Mouse (Mus musculus) MEL-GATA-1-ER (cell line): ENCODE data around the gene Col13a1.

Source experiments
- DNase-seq: peaks from one replicate; pipeline ENCODE4 v3.0.0-alpha.2; 2012; ENCODE audit warnings: low read depth; ENCODE audit errors: extremely low read depth

Gene Col13a1

DNA sequence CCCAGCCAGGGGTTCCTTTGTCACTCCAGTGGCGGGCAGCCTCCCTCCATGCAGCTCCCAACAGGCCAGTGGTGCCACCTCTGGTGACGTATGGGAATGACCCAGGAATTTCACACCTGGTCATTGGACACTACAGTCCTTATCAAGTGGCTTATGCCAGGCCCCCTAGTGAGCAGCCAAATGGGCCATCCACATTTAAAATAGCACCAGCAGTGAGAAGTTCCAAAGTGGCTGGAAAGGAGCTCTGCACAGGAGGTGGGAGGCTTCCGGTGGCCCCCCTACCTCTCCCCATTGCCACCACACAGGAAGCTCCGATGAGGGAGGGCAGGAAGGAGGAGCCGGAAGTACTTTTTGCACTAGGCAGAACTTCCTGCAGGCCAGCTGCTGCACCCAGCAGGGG is 72.7 kb downstream of the Col13a1 start:
- no peak for DNase-seq

DNA sequence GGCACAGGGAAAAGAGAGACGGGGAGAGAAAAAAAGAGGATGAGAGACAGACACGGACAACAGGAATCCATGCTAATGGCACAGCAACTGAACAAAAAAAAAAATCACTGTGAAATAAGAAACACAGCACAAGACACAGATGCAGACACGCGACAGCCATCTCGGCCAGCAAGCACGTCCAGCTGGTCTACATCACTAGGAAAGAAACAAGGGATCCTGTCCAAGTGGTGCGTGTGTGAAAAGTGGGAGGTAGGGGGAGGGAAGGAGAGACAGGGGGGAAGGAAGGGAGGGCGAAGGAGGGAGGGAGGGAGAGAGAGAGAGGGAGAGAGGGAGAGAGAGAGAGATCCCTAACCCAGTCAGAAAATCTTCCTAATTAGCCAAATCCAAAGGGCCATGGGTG is 73.6 kb downstream of the Col13a1 start:
- no peak for DNase-seq

DNA sequence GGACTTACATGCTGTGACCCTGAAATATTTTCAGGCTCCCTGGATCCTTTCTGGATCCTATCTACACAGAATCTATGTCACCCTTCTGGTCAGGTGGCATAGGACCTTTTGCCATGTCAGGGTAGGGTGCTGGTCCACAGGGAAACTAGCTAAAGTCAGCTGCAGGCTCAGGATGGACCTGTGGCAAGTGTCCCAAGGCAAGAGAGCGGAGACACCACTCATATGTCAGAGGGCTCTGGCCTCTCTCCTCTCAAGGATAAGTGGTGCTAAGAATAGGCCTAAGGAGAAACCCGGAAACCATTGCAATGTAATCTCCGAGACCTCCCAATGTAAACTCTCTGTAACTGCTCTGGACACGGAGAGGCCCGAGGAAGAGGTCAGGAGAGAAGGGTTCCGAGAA is 80.8 kb downstream of the Col13a1 start:
- no peak for DNase-seq

DNA sequence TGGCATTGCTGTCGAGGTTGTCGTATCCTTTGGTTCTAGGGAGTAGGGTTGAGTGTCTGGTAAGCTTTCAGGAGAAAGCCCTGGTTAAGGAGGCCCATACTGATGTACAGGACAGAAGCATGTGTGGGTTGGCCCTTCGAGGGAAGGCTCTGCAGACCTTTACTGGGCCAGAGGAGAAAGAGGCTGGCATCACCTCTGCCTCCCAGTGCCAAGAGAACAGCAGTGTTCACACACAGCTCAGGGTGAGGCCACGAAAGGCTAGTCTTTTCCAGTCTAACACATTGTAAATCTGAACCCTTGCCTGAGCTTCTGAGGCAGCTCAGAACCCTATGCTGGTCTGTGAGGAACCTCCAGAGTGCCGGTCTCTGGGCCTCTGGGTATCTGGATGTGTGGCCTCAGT is 84.3 kb downstream of the Col13a1 start:
- no peak for DNase-seq

DNA sequence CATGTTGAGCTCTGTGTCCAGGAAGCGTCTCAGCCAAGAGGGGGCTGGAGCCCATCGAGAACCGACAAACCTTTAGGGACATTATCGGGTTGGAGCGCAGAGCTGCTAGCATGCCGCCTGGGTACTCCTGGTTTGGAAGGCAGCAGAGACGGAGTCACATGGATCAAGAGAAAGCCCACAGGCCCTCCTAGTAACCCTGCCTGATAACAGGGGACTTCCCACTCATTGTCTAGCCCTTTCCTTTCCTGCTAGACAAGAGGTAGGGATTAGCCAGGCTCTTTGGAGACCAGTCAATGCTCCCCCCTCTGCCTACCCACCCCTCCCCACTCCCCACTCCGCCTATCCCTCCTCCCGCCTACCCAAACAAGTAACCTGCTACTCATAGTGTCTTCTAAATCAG is 87.8 kb downstream of the Col13a1 start:
- no peak for DNase-seq

DNA sequence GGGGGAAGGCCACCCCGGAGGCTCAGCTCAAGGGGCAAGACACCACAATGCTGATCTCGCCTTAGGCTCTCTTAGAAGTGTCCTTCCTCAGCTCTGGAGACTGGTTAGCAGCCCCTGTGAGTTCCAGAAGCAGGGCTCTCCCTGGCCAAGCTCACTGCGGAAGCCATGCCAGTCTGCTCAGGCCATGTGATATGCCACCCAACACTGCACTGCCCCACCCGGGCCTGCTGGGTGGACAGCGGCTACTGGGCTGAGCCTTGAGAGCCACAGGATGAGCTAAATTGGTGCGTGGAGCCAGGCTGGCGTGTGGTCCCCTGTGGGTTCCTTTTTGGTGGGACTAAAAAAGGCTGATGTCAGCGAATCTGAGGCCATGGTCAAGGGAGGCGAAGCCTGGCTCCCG is 88.6 kb downstream of the Col13a1 start:
- no peak for DNase-seq

DNA sequence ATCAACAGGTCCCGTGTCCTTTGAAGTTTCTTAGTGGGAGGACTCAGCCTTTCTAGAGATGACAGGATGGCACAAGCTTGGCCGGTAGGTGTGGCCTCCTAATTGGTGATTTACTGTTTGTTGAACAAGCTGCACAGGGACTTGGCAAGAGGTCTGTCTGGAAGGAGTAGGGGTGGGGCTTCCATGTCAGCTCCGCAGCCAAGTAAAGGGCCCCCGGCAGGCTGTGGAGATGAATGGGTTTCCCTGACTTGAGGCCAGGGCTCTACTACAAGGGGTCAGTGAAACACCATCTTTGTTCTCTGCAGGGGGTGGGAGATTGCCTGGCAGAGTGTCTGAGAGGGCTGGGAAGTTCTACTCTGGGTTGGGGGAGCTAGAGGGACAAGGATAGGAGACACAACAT is 99.5 kb downstream of the Col13a1 start:
- DNase-seq: no peak

DNA sequence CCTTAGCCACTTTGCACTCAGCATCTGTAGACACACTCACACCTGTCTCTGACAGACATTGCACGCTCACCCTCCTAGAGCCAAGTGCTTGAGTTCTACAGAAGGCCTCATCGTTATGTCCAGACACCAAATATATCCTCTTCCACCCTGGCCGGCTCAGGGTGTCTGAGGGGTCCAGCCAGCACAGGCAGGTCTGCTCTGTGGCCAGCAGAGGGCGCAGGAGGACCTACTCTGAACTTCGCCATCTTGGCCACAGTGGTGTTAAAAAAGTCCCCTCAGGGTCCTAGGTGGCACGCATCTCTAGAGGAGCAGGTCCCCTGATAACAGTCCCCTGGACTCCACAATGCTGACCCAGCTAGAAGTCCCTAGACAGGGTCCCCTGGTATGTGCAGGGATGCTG is 101.1 kb downstream of the Col13a1 start:
- no peak for DNase-seq

DNA sequence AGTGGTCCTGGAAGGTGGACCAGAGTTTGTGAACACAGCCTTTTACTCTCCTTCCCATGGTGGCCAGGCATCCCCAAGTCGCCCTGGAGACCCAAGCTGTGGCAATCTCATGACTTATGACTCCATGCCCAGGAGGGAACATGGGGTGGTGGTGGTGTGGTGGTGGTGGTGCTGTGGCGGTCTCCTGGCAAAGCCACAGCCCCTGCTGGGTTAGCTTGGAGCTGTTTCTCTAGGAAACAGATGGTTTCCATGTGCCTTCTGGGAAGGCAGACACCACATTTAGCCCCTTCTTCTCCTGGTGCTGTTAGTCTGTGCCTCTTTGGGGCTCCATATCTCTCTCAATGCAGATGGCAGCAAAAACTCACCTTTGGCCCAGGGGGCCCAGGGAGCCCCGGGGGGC is 109.1 kb downstream of the Col13a1 start:
- DNase-seq: no peak

DNA sequence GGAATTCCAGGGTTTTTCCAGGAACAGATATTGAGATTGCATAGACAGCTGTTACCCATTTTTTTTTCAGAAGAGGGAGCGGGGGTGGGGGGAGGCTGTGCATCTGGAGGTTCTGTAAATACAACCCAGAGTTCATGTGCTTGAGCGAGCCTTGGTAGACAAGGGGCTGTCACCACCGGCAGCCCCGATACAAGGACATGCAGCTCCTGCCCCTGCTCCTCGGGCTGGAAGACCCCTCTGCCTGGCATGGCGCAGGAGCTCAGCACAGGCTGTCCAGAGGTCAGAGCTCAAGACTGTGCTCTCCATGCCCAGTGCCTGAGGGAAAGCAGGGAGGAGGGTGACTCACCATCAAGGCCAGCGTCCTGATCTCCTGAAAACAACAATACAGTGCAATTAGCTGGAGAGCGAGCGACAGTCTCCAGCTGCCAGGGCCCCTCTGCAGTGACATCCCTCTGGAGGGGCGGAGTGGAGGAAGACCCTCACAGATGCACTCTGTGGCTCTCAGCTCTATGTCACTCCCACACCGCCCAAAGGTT is 112.8 kb downstream of the Col13a1 start:
- no peak for DNase-seq

DNA sequence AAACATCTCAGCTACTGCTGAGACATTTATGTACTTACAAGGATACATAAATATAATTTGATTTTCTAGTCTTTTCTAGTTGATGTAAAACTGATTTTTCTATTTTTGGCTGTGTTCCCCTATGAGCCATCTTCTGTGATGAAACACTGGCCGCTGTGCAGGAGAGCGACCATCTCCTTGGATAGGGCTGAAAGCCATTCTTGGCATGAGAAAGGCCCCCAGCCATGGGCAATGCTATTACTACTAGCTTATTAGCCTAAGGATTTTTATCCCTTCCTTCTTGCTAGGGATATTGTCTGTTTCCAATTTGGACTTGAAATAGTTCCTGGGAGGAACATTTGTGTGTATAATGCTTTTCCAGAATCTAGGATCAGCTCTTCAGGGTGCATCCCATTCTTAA is 119.5 kb downstream of the Col13a1 start:
- DNase-seq: no peak

DNA sequence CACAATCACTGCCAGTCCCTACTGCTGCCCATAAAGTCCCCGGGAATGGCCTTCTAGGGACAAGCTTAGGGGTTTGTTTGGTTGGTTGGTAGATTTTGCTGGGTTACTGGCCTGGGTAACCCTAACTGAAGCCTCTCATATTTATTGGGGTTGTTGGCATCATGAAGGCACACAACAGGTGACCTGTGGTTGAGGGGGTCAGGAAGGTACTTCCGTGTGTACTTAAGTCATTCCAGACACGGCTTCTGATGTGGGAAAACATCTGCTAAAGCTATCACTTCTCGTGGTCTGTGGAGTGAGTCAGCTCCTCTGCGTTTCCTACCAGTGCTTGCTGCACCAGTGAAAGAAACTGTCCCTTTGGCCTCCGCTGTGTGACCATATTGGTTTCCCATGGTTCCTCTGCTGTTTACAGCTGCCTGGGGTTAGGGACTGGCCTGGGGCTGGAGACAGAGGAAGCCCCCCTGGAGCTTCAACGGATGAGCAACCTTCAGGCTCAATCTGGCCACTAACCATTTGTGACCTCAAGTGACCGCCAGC is 123.7 kb downstream of the Col13a1 start:
- no peak for DNase-seq

DNA sequence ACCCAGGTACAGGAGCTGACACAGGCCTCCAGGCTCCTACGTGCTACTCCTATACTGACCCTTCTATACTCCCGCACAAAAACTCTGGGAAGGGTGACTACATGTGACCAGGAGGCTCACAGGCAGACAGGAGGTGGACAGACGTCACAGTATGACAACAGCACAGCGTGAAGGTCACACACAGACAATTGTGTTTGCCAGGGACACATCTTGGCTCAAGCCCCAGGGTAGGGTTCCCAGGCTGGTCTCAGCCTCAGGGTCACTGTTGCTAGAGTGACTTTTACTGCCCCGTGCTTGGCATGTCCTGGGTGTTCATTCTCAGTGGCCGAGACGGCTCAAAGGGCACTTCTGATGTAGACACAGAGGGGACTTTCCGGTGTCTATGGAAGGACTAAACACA is 126.1 kb downstream of the Col13a1 start:
- no peak for DNase-seq

DNA sequence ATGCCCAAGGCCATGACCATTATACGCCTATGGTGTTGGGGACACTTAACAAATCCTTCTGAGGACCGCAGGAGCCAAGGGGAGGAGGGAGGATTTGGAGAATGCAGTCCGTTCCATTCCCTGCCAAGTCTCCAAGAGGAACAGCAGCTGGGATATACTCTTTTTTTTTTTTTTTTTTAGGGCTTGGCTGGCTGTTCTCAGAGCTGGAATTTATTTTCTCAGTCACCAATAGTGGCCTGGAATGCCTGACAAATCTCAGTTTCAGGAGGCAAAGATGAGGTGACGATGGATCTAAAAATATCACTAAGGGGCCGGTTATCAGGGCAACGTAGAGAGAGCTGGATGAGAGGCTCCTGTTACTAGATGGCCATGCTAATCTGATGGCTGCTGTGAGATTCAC is 130.4 kb downstream of the Col13a1 start:
- DNase-seq: no peak

DNA sequence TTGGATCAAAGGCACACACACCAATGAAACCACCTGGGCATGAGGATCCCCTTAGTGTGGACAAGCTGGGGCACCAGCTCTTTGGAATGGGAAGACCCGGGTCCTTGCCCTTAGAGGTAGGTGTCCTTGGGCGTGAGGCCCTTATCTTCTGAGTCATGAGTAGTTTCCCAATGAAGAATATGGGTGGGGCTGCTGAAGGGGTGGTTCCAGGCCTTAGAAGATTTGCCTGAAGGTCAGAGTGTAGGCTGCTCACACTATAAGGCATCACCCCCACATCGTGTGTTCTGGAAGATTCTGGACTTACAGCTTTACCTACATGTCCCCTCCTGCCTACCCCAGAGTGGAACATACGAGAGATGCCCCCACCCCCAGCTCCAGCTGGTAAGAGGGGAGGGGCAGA is 133.4 kb downstream of the Col13a1 start:
- no peak for DNase-seq

DNA sequence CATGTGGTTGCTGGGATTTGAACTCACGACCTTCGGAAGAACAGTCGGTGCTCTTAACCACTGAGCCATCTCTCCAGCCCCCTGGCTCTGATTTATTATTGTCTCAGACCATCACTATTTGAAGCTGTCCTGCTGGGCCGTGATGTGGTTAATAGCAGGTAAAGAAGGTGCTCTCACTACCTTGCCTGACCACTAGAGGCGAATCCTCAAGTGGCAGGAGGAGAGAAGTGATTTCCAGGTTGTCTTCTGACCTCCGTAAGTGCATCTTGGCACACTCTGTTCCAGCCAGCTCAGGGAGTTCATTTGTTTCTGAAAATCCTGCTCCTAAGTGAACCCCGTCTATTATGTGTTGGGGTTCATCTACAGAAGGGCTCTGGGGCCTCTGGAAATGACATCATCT is 134.4 kb downstream of the Col13a1 start:
- no peak for DNase-seq

DNA sequence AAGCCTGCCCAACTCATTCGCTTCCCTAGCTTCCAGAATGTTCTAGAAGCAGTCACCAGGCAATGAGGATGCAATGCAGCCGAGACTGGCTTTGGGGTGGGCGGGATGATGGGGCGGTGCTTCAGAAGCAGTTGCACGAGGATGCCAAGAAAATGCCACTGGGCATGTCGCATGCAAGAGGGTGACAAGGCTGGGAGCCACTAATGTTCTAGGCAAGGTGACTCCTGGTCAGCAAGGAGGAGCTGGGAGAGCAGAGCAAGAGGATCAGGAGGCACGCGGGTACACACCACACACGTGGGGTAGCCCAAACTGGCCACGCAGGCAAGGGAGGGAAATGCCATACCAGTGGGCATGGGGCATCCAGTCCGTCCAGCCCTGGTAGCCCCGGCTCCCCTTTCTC is 136.6 kb downstream of the Col13a1 start:
- no peak for DNase-seq

DNA sequence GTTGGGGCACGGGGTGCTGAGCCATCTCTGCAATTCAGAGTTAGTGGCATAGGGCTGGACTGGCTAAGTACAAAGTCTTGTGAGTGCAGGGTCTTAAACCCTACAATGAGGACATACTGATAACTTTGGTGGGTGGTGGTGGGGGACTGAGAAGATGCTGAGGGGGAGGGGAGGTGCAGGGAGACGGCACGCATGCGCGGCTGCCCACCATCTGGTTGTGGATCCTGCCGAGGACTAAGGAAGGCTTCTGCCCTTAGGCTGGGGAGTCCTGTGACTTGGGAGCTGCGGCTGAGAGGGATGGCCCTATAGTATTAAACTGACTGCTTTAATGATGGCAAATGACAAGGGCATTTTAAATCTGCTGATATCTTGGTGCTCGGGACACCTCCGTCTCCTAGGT is 139.6 kb downstream of the Col13a1 start:
- no peak for DNase-seq

DNA sequence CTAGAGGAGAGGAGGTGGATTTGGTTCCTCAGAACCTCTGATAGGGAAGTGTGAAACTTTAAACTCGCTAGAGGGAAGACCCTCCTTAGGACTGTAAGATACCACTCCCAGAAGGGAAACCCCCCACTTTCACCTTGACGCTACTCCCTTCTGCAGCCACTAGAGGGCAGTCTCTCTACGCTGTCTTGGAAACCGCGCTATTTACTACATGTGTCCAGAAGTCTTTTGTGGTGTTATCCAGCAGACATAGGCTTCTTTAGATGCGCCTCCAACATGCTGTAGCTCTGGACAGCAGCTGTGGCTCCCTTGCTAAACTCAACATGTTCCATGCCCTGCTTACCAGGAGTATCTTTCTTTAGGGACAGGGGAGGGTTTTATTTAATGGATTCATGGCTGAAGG is 140.1 kb downstream of the Col13a1 start:
- no peak for DNase-seq

DNA sequence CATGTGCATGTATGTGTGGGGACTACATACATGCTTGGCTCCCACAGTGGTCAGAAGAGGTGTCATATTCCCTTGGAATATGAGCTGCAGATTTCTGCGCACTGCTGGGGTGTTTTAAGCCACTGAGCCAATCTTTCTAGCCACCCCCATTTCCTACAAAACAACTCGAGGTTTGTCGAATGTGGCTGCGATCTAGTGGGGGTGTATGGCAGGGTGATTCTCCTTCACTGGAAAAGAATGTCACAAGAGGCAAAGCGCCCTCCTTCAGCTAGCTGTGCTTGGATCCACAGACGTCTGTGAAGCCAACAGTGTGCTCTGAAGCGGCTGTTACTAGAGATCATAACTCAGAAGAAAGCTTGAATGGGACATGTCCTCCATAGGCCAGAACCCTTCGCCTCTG is 141.6 kb downstream of the Col13a1 start:
- DNase-seq: no peak

DNA sequence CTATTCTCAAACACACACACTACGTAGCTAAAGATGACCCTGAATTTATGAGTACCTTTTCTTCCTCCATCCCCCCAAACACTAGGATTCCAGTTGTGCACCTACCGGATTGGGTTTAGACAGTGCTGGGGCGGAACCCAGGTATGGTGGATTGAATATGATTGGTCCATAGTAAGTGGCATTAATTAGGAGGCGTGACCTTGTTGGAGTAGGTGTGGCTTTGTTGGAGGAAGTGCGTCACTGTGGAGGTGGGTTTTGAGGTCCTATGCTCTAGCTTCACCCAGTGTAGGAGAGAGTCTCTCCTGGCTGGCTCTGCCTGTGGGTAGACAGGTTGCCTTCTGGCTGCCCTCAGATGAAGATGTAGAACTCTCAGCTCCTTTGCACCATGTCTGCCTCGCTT is 144.6 kb downstream of the Col13a1 start:
- DNase-seq: no peak

DNA sequence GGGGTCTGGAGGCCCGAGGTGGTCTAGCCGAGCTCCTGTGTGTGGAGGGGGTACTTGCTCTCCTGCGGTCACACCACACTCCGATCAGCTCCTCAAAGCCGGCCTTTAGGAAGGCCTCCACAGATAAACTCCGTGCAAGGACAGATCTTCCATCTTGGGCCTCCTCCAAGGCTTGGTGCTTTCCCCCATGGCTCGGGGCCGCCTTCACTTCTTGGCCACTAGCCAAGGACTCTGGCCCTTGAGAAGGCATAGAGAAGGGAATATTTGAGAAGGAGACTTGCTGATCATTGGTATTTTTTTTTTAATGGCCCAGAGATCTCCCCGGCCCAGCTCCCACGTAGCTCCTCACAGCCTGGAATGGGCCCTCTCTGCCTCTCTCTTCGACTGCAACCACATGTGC is 146.2 kb downstream of the Col13a1 start:
- no peak for DNase-seq

DNA sequence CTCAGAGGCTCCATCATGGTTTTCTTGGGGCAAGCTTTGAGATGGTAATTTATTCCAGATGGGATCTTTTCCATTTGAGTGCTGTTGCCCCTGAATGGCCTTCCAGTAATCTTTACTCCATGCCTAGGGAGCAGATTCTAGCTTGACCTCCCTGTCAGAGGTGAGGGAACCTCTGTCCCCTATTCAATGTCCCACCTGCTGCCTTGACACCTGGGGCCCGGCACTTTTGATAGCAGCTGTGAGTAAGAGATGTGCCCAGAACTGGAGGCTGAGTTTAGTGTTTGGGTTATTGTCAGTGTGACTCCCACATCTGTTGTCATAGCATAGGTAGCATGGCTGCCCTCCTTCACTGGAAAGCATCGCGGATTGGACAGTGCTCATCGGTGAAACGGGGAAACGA is 147.2 kb downstream of the Col13a1 start:
- DNase-seq: no peak

DNA sequence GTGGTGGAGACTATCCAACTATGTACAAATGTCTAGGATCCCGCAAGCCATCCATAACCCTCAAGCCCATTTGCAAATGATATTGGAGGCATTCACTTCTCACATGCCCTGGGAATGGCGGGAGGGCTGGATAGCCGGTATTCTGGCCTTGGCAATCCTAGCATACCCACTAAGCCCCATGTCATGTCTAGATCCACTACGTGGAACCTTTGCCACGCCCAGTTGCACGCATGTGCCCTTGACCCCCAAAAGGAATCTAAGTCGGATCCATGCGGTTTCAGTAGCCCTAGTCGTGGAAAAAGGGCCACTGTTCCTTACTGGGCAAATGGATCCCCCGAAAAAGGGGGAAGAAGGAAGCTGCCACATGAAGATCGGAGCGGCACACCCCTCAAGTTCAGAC is 147.7 kb downstream of the Col13a1 start:
- DNase-seq: no peak
